Mouse (Mus musculus) ES-Bruce4 (cell line): ENCODE measurements at regions not wholly inside any gene's neighbourhood (a gene's known extent, or its start where the extent isn't known, plus 50 kb on each side); places are given as distances from the start of the nearest gene placed in this dataset.

ENCODE experiments used
- H3K27ac ChIP-seq: 2 replicates; pipeline ENCODE4 v1.5.1; 2012; ENCODE audit warnings: low read length, inconsistent platforms; ENCODE audit not compliant: insufficient read depth
- H3K27me3 ChIP-seq: 2 replicates; pipeline ENCODE4 v1.6.1; 2012; ENCODE audit warnings: mild to moderate bottlenecking, low read length, inconsistent platforms; ENCODE audit not compliant: control insufficient read depth, poor library complexity, insufficient read depth, severe bottlenecking
- H3K36me3 ChIP-seq: 2 replicates; pipeline ENCODE4 v1.6.1; 2012; ENCODE audit warnings: inconsistent platforms, mild to moderate bottlenecking, low read length, moderate library complexity; ENCODE audit not compliant: control insufficient read depth, poor library complexity, insufficient read depth, severe bottlenecking
- H3K4me1 ChIP-seq: one replicate; pipeline ENCODE4 v1.8.1; 2011; ENCODE audit warnings: low read length; ENCODE audit not compliant: control insufficient read depth, insufficient read depth
- H3K4me3 ChIP-seq: 2 replicates; pipeline ENCODE4 v1.5.1; 2011; ENCODE audit warnings: low read depth, mild to moderate bottlenecking, low read length
- H3K9ac ChIP-seq: 2 replicates; pipeline ENCODE4 v1.6.1; 2012; ENCODE audit warnings: low read depth, mild to moderate bottlenecking, inconsistent platforms; ENCODE audit not compliant: poor library complexity, severe bottlenecking
- H3K9me3 ChIP-seq: replicated peaks from 2 replicates; pipeline ENCODE4 v1.6.1; 2012; ENCODE audit warnings: mild to moderate bottlenecking, low read length, inconsistent platforms; ENCODE audit not compliant: control insufficient read depth, poor library complexity, insufficient read depth, severe bottlenecking
- CTCF ChIP-seq: IDR thresholded peaks from one replicate; pipeline ENCODE4 v1.8.1; 2011; ENCODE audit warnings: low read depth, low read length
- EP300 ChIP-seq: IDR thresholded peaks from 2 replicates; pipeline ENCODE4 v1.6.1; 2011; ENCODE audit warnings: low read depth, low read length; ENCODE audit not compliant: insufficient read depth
- POLR2A ChIP-seq: IDR thresholded peaks from one replicate; pipeline ENCODE4 v1.8.1; 2011; ENCODE audit warnings: low read length; ENCODE audit not compliant: insufficient read depth

DNA sequence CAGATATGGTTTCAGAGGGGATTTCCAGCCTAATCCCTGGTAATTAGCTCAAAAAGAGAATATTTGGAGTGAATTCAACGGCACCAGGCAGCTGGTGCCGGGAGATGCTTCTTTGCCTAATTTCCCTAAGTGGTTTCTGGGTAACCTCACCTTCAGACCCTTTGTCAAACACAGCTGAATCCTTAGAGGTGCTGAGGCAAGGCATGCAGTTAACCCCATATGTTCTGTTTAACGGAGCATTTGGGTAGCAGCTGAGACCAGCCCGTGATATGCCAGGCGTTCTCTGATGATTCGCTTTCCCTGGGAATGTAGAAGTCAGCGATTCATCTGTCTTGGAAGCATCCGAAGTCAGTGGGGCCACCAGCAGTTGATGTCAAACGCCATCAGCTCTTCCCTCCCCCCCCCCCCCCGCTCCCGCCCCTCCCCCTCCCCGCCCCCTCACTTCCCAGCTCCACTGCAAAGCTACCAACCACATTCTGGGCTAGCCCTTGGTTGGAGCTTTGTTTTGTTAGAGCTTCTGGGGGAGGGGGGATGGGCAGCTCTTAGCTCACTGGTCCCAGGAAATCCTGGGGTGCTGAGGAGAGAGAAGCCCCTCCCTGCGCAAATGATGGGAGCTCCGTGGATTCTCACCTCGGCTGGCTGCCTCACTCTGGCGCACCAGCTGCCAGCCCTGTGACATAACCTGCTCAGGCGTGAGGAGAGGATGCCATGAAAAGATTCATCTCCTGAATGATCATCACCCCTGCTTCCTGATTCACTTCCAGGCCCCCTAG, 214.5 kb upstream of the Gm10131 start:
- no peaks in the 10 kb centered on the region for H3K4me1 ChIP-seq
- H3K27me3 ChIP-seq, result no peaks in the 10 kb centered on the region
- no peaks in the 10 kb centered on the region for H3K9me3 ChIP-seq
- no peaks in the 10 kb centered on the region for H3K36me3 ChIP-seq
- TF ChIP-seq EP300 (no peak), CTCF (no peak), POLR2A (no peak)
- H3K27ac ChIP-seq, result no peak overlapping the region
- H3K4me3 ChIP-seq, result no peak overlapping the region
- no peak overlapping the region for H3K9ac ChIP-seq

GRCm38 (mm10) chr8:34320158-34320587, 208.6 kb upstream of the Gm10131 start:
- H3K9me3 ChIP-seq, result no peaks in the 10 kb centered on the region
- no peak for TF ChIP-seq EP300
- TF ChIP-seq POLR2A, result no peak
- TF ChIP-seq CTCF, result no peak
- no peaks in the 10 kb centered on the region for H3K4me1 ChIP-seq
- H3K27ac ChIP-seq, result no peak overlapping the region
- H3K27me3 ChIP-seq, result no peaks in the 10 kb centered on the region; the same call in 1 of the 2 replicates
- no peak overlapping the region for H3K9ac ChIP-seq
- no peaks in the 10 kb centered on the region for H3K36me3 ChIP-seq
- H3K4me3 ChIP-seq, result no peak overlapping the region

DNA sequence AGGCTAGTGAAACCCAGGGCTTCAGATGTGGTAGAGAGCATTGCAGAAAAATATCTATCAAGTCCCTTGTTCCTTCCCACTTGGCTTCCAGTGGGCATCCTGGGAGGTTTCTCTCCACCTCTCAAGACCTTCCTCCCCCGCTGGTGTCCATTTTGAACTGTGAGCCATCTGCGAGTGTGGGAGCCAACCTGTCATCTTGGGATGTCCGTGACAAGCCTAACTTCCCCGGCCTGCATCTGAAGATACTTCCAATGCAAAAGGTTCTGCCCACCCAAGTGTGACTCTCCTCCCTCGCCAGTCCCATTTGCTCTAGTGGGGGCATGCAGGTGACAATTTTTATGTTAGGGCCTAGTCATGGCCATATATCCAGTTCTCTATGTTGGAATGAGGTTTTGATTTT, 208.2 kb upstream of the Gm10131 start:
- H3K4me3 ChIP-seq, result no peak overlapping the region
- H3K27ac ChIP-seq, result no peak overlapping the region
- no peaks in the 10 kb centered on the region for H3K4me1 ChIP-seq
- H3K9ac ChIP-seq, result no peak overlapping the region
- H3K27me3 ChIP-seq, result no peaks in the 10 kb centered on the region; the same call in 1 of the 2 replicates
- H3K36me3 ChIP-seq, result no peaks in the 10 kb centered on the region
- no peaks in the 10 kb centered on the region for H3K9me3 ChIP-seq
- TF ChIP-seq CTCF, result no peak
- TF ChIP-seq EP300, result no peak
- TF ChIP-seq POLR2A, result no peak

- H3K27me3 ChIP-seq, result no peaks in the 10 kb centered on the region; the same call in 1 of the 2 replicates
- H3K4me1 ChIP-seq, result no peaks in the 10 kb centered on the region
- H3K36me3 ChIP-seq, result no peaks in the 10 kb centered on the region
- no peak overlapping the region for H3K4me3 ChIP-seq
- no peak overlapping the region for H3K9ac ChIP-seq
- TF ChIP-seq EP300 (no peak), CTCF (no peak), POLR2A (no peak)
- no peak overlapping the region for H3K27ac ChIP-seq
- no peaks in the 10 kb centered on the region for H3K9me3 ChIP-seq
These were observed 203.7 kb upstream of the Gm10131 start for GRCm38 (mm10) chr8:34315233-34315632.

GRCm38 (mm10) chr8:34305542-34306485, 194.3 kb upstream of the Gm10131 start:
- no peak for TF ChIP-seq POLR2A
- no peak for TF ChIP-seq EP300
- TF ChIP-seq CTCF, result no peak
- no peaks in the 10 kb centered on the region for H3K36me3 ChIP-seq
- H3K27ac ChIP-seq, result no peak overlapping the region
- H3K9me3 ChIP-seq, result no peaks in the 10 kb centered on the region; the same call in 1 of the 2 replicates
- H3K9ac ChIP-seq, result no peak overlapping the region
- no peak overlapping the region for H3K4me3 ChIP-seq
- H3K27me3 ChIP-seq, result no peaks in the 10 kb centered on the region; the same call in none of the 2 replicates
- no peaks in the 10 kb centered on the region for H3K4me1 ChIP-seq

DNA sequence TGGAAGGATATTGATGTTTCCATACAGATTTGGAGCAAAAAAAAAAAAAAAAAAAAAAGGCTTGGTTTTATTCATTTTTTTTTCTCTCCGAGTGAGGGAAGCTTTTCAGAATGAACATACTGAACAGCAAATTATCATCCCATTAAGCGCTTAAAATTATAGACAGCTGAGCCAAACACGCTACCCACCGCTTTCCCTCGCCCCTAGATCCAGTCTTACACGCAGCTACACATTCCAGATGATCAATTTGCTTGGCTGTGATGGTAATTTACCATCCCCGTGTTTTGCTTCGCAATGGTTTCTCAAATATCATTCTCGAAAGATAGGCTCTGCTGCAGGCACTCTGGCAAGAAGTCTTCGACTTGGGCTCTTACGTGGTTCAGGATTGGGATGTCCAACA, 192.3 kb upstream of the Gm10131 start:
- Histone ChIP-seq H3K9ac (no peak overlapping the region), H3K36me3 (no peaks in the 10 kb centered on the region), H3K4me3 (no peak overlapping the region), H3K27me3 (no peaks in the 10 kb centered on the region; the same call in none of the 2 replicates), H3K9me3 (no peaks in the 10 kb centered on the region; the same call in 1 of the 2 replicates), H3K27ac (no peak overlapping the region), H3K4me1 (no peaks in the 10 kb centered on the region)
- no peak for TF ChIP-seq CTCF
- no peak for TF ChIP-seq EP300
- no peak for TF ChIP-seq POLR2A
